ENCODE assay signal across 29 mouse cellular contexts in genomic region chr7:40788486-40788885, GRCm38 (mm10).
"Had no signal": no experiment of that assay in that cellular context is flagged by ENCODE, and none has a peak within 500 bp of the region (broad histone marks: within the 10 kb centered on the region; RNA-seq: fewer than 3 reads in every experiment).

No protein-coding gene starts in this region.

- DNase-seq: heart, adult 2 months; heart, postnatal 10 days; heart, postnatal 14 days; heart, postnatal 36 days; heart, postnatal 4 days; kidney, adult 11 months; kidney, adult 18-20 months; kidney, adult 2 months; kidney, adult 8-10 months; kidney, adult 9 months; kidney, postnatal 10 days; kidney, postnatal 14 days; kidney, postnatal 25 days; kidney, postnatal 36 days; kidney, postnatal 4 days had no signal

- H3K27ac ChIP-seq: heart, adult 2 months; heart, embryonic 10.5 days; heart, embryonic 13.5 days; heart, embryonic 15.5 days; hindbrain, embryonic 10.5 days; hindbrain, embryonic 12.5 days; hindbrain, embryonic 13.5 days; hindbrain, embryonic 14.5 days; hindbrain, embryonic 15.5 days; hindbrain, postnatal 0 days; intestine, embryonic 15.5 days; kidney, embryonic 15.5 days; kidney, postnatal 0 days; left cerebral cortex, adult 2 months had no signal

- H3K4me3 ChIP-seq: heart, adult 2 months; heart, embryonic 10.5 days; heart, embryonic 12.5 days; heart, embryonic 13.5 days; heart, embryonic 15.5 days; hindbrain, embryonic 10.5 days; hindbrain, embryonic 12.5 days; hindbrain, embryonic 13.5 days; hindbrain, embryonic 15.5 days; intestine, embryonic 15.5 days; kidney, embryonic 15.5 days; left cerebral cortex, adult 2 months had no signal
